Mouse (Mus musculus) monocyte, adult 59 days (primary cell): ENCODE results near the gene Map3k9. TPM values are rescaled to one million over a fixed set of nuclear protein-coding genes. Genes with fewer than 3 reads are reported as not detected.

ENCODE experiments used
- total RNA-seq, 2 experiments: library from RNA; stranded (reverse); gene quantifications; one replicate each; pipeline ENCODE4 v1.2.4; 2023

The Map3k9 gene
- total RNA-seq, result 1 to 10 TPM; 6.8 to 7.0 TPM

GRCm38 (mm10) chr12:81781105-81781909 is at the start of gene Map3k9:
Gene Map3k9, minus strand, starts transcription at chr12:81781175.

Other genes starting within 250 kb of the Map3k9 start
- gene Gm20498, start 248.3 kb downstream of the Map3k9 start, total RNA-seq, result 10 to 100 TPM in 1 of 2 experiments, 1 to 10 TPM in 1; 6.4 to 14.8 TPM
- gene Synj2bp, start 248.3 kb downstream of the Map3k9 start, total RNA-seq, result 10 to 100 TPM; 12.1 to 14.6 TPM
- gene Adam21, start 212.7 kb downstream of the Map3k9 start, total RNA-seq, result not detected
- gene Med6, start 186.2 kb downstream of the Map3k9 start, total RNA-seq, result 10 to 100 TPM; 43.5 to 51.9 TPM
- gene Ttc9, start 149.9 kb downstream of the Map3k9 start, total RNA-seq, result not detected
- gene Pcnx, start 78.8 kb upstream of the Map3k9 start, total RNA-seq, result 100 to 1,000 TPM; 109 to 112 TPM